15 mouse cellular contexts compared by ENCODE assay signal in genomic region chr11:95250110-95250509, GRCm38 (mm10). TPM values are rescaled to one million over a fixed set of nuclear protein-coding genes. Genes with fewer than 3 reads are reported as not detected.
DNase-seq lines count a peak whose midpoint lies in the region; ATAC-seq and TF ChIP-seq lines count a peak whose summit lies in the region.
"Had no signal": no experiment of that assay in that cellular context is flagged by ENCODE, and none has a peak within 500 bp of the region (broad histone marks: within the 10 kb centered on the region; RNA-seq: fewer than 3 reads in every experiment).

No protein-coding gene starts in this region.

- H3K4me2 ChIP-seq in heart, embryonic 11.5 days = peak overlapping the region; percentile 31
- no peak overlapping the region for H3K4me2 ChIP-seq in embryonic facial prominence, embryonic 15.5 days (replicated peaks)
- no peak overlapping the region for H3K4me2 ChIP-seq in hindbrain, embryonic 14.5 days (replicated peaks)
- H3K4me2 ChIP-seq in forebrain, postnatal 0 days (ENCODE audit: low read depth) = no peak overlapping the region
- H3K4me2 ChIP-seq: neural tube, embryonic 15.5 days had no signal

- 23% methylated on average over 10 of the region's 10 CpGs for WGBS in heart, embryonic 11.5 days (ENCODE audit: insufficient replicate concordance)
- 35% methylated on average over 10 of the region's 10 CpGs for WGBS in embryonic facial prominence, embryonic 15.5 days
- WGBS in hindbrain, embryonic 14.5 days = 49% methylated on average over 10 of the region's 10 CpGs
- 44% methylated on average over 10 of the region's 10 CpGs for WGBS in forebrain, postnatal 0 days

- H3K4me1 ChIP-seq in heart, embryonic 11.5 days (ENCODE audit: control insufficient read depth, insufficient read depth, low read length) = peaks cover 7% of the 10 kb centered on the region
- peaks cover 40% of the 10 kb centered on the region for H3K4me1 ChIP-seq in embryonic facial prominence, embryonic 15.5 days
- H3K4me1 ChIP-seq in hindbrain, embryonic 14.5 days (replicated peaks; ENCODE audit: control insufficient read depth, insufficient read depth, low read length) = no peaks in the 10 kb centered on the region
- H3K4me1 ChIP-seq in forebrain, postnatal 0 days (ENCODE audit: insufficient read depth) = no peaks in the 10 kb centered on the region

- no peak; the same call in 1 of the 2 replicates for ATAC-seq in heart, embryonic 11.5 days (replicated peaks; ENCODE audit: insufficient number of reproducible peaks, low FRiP score, low TSS enrichment)
- peak; percentile 74 for ATAC-seq in embryonic facial prominence, embryonic 15.5 days (ENCODE audit: insufficient number of reproducible peaks, low FRiP score, low TSS enrichment, low read depth)
- ATAC-seq in hindbrain, embryonic 14.5 days (ENCODE audit: low FRiP score) = no peak; the same call in 1 of the 2 replicates
- no peak for ATAC-seq in forebrain, postnatal 0 days

- no peaks in the 10 kb centered on the region for H3K36me3 ChIP-seq in heart, embryonic 11.5 days (ENCODE audit: control insufficient read depth, insufficient read depth, low read length)
- no peaks in the 10 kb centered on the region for H3K36me3 ChIP-seq in embryonic facial prominence, embryonic 15.5 days
- H3K36me3 ChIP-seq in hindbrain, embryonic 14.5 days (replicated peaks; ENCODE audit: control insufficient read depth, insufficient read depth) = no peaks in the 10 kb centered on the region
- H3K36me3 ChIP-seq in forebrain, postnatal 0 days (ENCODE audit: insufficient read depth) = no peaks in the 10 kb centered on the region
- H3K36me3 ChIP-seq: neural tube, embryonic 15.5 days had no signal

- no peaks in the 10 kb centered on the region for H3K9me3 ChIP-seq in heart, embryonic 11.5 days (replicated peaks; ENCODE audit: control insufficient read depth, low read length)
- H3K9me3 ChIP-seq in embryonic facial prominence, embryonic 15.5 days (replicated peaks) = no peaks in the 10 kb centered on the region
- no peaks in the 10 kb centered on the region for H3K9me3 ChIP-seq in hindbrain, embryonic 14.5 days (ENCODE audit: control insufficient read depth, low read length)
- H3K9me3 ChIP-seq in forebrain, postnatal 0 days (ENCODE audit: low read length) = no peaks in the 10 kb centered on the region
- H3K9me3 ChIP-seq: neural tube, embryonic 15.5 days had no signal

- TF ChIP-seq CTCF in forebrain, postnatal 0 days (IDR thresholded peaks at IDR 0.05; ENCODE audit: low read depth) = no peak

- DNase-seq in heart, adult 9 months (ENCODE audit: low spot score in 2 of 2) = no peak
- peak; percentile 32 for DNase-seq in layer of hippocampus, adult 11-12 months (ENCODE audit: low spot score)
- no peak for DNase-seq in layer of hippocampus, postnatal 36 days
- peak; percentile 61 for DNase-seq in 3134 (ENCODE audit: extremely low read depth, insufficient read length, low spot score)
- no peak for DNase-seq in hindbrain, embryonic 14.5 days (ENCODE audit: low spot score)
- DNase-seq in forebrain, postnatal 0 days = no peak
- DNase-seq: cerebellum, adult 9-10 months had no signal

- peaks cover 3% of the 10 kb centered on the region for H3K27me3 ChIP-seq in heart, embryonic 11.5 days (ENCODE audit: control insufficient read depth, insufficient read depth, low read length)
- no peaks in the 10 kb centered on the region for H3K27me3 ChIP-seq in embryonic facial prominence, embryonic 15.5 days
- H3K27me3 ChIP-seq in hindbrain, embryonic 14.5 days (ENCODE audit: control insufficient read depth, insufficient read depth, low read length) = no peaks in the 10 kb centered on the region
- no peaks in the 10 kb centered on the region for H3K27me3 ChIP-seq in forebrain, postnatal 0 days (ENCODE audit: insufficient read depth, low read length)

- peak overlapping the region; percentile 58 for H3K9ac ChIP-seq in heart, embryonic 11.5 days (ENCODE audit: low read depth, low read length)
- H3K9ac ChIP-seq in embryonic facial prominence, embryonic 15.5 days = no peak overlapping the region
- no peak overlapping the region for H3K9ac ChIP-seq in hindbrain, embryonic 14.5 days
- H3K9ac ChIP-seq in forebrain, postnatal 0 days = no peak overlapping the region
- H3K9ac ChIP-seq: liver, embryonic 14.5 days; neural tube, embryonic 15.5 days had no signal

- 0 out of 2 replicates have a peak overlapping the region, but pooled peaks have one; percentile 15 for H3K27ac ChIP-seq in heart, embryonic 11.5 days (ENCODE audit: low read depth, low read length)
- no peak overlapping the region for H3K27ac ChIP-seq in embryonic facial prominence, embryonic 15.5 days (replicated peaks)
- no peak overlapping the region for H3K27ac ChIP-seq in hindbrain, embryonic 14.5 days
- H3K27ac ChIP-seq in forebrain, postnatal 0 days (ENCODE audit: low read depth, low read length) = no peak overlapping the region
- H3K27ac ChIP-seq: left cerebral cortex, adult 2 months; liver, embryonic 14.5 days; neural tube, embryonic 15.5 days had no signal

- H3K4me3 ChIP-seq in heart, embryonic 11.5 days (ENCODE audit: low read depth, low read length) = no peak overlapping the region
- no peak overlapping the region for H3K4me3 ChIP-seq in embryonic facial prominence, embryonic 15.5 days (replicated peaks)
- H3K4me3 ChIP-seq in hindbrain, embryonic 14.5 days (replicated peaks; ENCODE audit: low read length) = no peak overlapping the region
- no peak overlapping the region for H3K4me3 ChIP-seq in forebrain, postnatal 0 days (ENCODE audit: low read depth, low read length)
- H3K4me3 ChIP-seq: left cerebral cortex, adult 2 months; neural tube, embryonic 15.5 days had no signal

RNA-seq across cellular contexts. Expression of gene Tac4, which starts 11.2 kb away (rescaled TPM):
- polyA plus RNA-seq in heart, embryonic 11.5 days (2014; fragmentation: Nextera tagmentation; extraction: Ambion mirVana) = 0.13 TPM in 1 of 2 replicates, not detected in the other
- total RNA-seq in layer of hippocampus, postnatal 36 days (2021) = not detected
- 0.13 and 0.21 TPM in 2 replicates for polyA plus RNA-seq in embryonic facial prominence, embryonic 15.5 days (2015; fragmentation: Nextera tagmentation; extraction: Ambion mirVana)
- 0.17 TPM in 1 of 2 replicates, not detected in the other for polyA plus RNA-seq in hindbrain, embryonic 14.5 days (2014; fragmentation: Nextera tagmentation; extraction: Ambion mirVana)
- not detected in 2 replicates for total RNA-seq in forebrain, postnatal 0 days (2014; rRNA removed)
- not detected in 2 replicates for polyA plus RNA-seq in forebrain, postnatal 0 days (2015; fragmentation: Nextera tagmentation; extraction: Ambion mirVana)
- total RNA-seq: heart, postnatal 10 days; left cerebral cortex, adult 2 months; midbrain, postnatal 0 days had no signal
- polyA plus RNA-seq: brain, embryonic 14.5 days; midbrain, postnatal 0 days had no signal

RNA-seq across cellular contexts. Expression of gene Kat7, which starts 59.9 kb away (rescaled TPM):
- polyA plus RNA-seq in heart, embryonic 11.5 days (2014; fragmentation: Nextera tagmentation; extraction: Ambion mirVana) = 43.2 and 55.1 TPM in 2 replicates
- 10 to 100 TPM; 72.0 to 74.0 TPM for total RNA-seq in layer of hippocampus, postnatal 36 days (2021)
- polyA plus RNA-seq in embryonic facial prominence, embryonic 15.5 days (2015; fragmentation: Nextera tagmentation; extraction: Ambion mirVana) = 60.6 and 70.0 TPM in 2 replicates
- polyA plus RNA-seq in hindbrain, embryonic 14.5 days (2014; fragmentation: Nextera tagmentation; extraction: Ambion mirVana) = 58.1 and 71.0 TPM in 2 replicates
- total RNA-seq in forebrain, postnatal 0 days (2014; rRNA removed) = 69.0 and 78.2 TPM in 2 replicates
- polyA plus RNA-seq in forebrain, postnatal 0 days (2015; fragmentation: Nextera tagmentation; extraction: Ambion mirVana) = 62.5 and 72.8 TPM in 2 replicates

Comparison
In these comparisons a context has a peak if more than half of its experiments do, and no peak if none do; other contexts are left out.
1. DNase-seq: peak in layer of hippocampus, adult 11-12 months (single experiment) and 3134 (single experiment); none in heart, adult 9 months (0 of 2), layer of hippocampus, postnatal 36 days (0 of 2), hindbrain, embryonic 14.5 days (single experiment) and forebrain, postnatal 0 days (single experiment).